Mouse (Mus musculus) midbrain, embryonic 10.5 days (tissue): ENCODE measurements around the gene Ntrk2. TPM values are rescaled to one million over a fixed set of nuclear protein-coding genes. Genes with fewer than 3 reads are reported as not detected.

Experiments
- DNase-seq: peaks from one replicate; pipeline ENCODE4 v3.0.0-alpha.2; 2017; ENCODE audit warnings: low spot score
- H3K27ac ChIP-seq: fragments of 300-500 bp; sonication (generic); replicated peaks from 2 replicates; pipeline ENCODE4 v1.5.1; 2016; ENCODE audit warnings: mild to moderate bottlenecking
- H3K27me3 ChIP-seq: fragments of 300-500 bp; sonication (generic); 2 replicates; pipeline ENCODE4 v1.6.1; 2016; ENCODE audit warnings: low read depth, mild to moderate bottlenecking; ENCODE audit not compliant: poor library complexity, severe bottlenecking
- H3K36me3 ChIP-seq: fragments of 300-500 bp; sonication (generic); 2 replicates; pipeline ENCODE4 v1.6.1; 2016; ENCODE audit warnings: mild to moderate bottlenecking, moderate library complexity
- H3K4me1 ChIP-seq: fragments of 300-500 bp; sonication (generic); 2 replicates; pipeline ENCODE4 v1.6.1; 2016
- H3K4me3 ChIP-seq: fragments of 300-500 bp; sonication (generic); 2 replicates; pipeline ENCODE4 v1.5.1; 2016; ENCODE audit warnings: mild to moderate bottlenecking, moderate library complexity
- H3K9me3 ChIP-seq: fragments of 300-500 bp; sonication (generic); replicated peaks from 2 replicates; pipeline ENCODE4 v1.6.1; 2016; ENCODE audit warnings: mild to moderate bottlenecking
- WGBS: fragments of 180-500 bp; shearing (Covaris S2); methylation state at CpG from one replicate; pipeline ENCODE4 v1.1.7; 2016; 5-methylcytosine and 5-hydroxymethylcytosine counted together
- polyA plus RNA-seq: library from polyadenylated mRNA; unstranded; fragments of >200 nt; fragmentation: Nextera tagmentation; extraction: Ambion mirVana; gene quantifications from 2 replicates; pipeline ENCODE4 v1.2.1, GENCODE M21; 2016

Gene Ntrk2
- polyA plus RNA-seq, 1 experiment from 2014 or later, result 14.8 TPM

DNA sequence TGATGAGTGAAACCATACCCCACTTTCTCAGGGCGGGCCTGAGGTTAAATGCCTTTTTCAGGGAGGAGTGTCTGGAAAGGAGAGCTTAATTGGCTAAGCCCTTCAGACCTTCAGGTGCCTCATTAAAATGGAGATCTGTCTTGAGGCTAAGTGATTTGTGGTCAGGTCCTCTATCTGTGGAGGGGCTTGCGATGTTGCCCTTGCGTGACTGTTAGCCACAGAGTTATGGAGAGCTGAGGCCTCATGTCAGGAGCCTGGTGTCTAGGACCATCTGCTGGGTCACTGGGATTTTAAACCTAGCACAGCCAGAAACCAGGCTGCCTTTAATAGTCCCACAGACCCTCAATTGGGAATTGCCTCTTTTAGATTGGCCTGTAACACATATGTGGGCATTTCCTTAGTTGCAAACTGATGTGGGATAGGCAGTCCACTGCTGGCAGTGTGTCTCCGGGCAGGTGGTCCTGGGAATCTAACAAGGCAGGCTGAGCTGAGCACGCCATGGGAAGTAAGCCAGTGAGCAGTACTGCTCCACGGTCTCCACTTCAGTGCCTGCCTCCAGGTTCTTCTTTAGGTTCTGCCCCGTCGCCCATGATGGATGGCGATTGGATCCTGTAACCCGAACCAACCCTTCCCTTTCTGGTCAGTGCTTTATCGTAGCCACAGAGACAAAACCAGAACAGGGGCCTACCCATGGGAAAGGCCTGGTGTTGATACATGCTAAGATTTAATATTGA is 152.0 kb downstream of the Ntrk2 start:
- H3K4me3 ChIP-seq, result no peak overlapping the region
- H3K4me1 ChIP-seq, result peaks cover 22% of the 10 kb centered on the region
- no peaks in the 10 kb centered on the region for H3K27me3 ChIP-seq
- H3K9me3 ChIP-seq, result no peaks in the 10 kb centered on the region
- H3K27ac ChIP-seq, result no peak overlapping the region
- 78% methylated on average over 11 of the region's 11 CpGs for WGBS
- DNase-seq, result no peak
- no peaks in the 10 kb centered on the region for H3K36me3 ChIP-seq

DNA sequence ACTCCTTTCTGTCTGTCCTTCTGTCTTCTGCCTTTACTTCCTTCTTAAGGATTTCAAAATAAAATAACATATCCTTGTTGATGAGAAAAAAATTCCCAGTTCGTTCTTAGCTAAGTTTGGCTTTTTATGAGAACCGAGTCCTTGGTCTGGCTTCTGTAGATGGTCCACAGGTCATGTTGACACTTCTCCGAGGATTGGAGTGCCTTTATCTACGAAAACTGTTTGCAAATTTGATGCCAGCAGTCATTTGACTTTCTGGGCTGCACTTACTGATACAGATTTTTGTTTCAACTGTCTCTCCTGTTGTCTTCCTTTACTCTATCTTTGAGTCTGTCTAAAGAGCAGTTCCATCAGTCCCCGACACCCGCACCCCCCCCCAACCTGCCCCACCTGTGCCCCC is 154.0 kb downstream of the Ntrk2 start:
- Histone ChIP-seq H3K36me3 (no peaks in the 10 kb centered on the region), H3K4me3 (no peak overlapping the region), H3K9me3 (no peaks in the 10 kb centered on the region), H3K27ac (no peak overlapping the region), H3K4me1 (peaks cover 21% of the 10 kb centered on the region), H3K27me3 (no peaks in the 10 kb centered on the region)
- WGBS, result 89% methylated on average over 6 of the region's 6 CpGs
- no peak for DNase-seq

DNA sequence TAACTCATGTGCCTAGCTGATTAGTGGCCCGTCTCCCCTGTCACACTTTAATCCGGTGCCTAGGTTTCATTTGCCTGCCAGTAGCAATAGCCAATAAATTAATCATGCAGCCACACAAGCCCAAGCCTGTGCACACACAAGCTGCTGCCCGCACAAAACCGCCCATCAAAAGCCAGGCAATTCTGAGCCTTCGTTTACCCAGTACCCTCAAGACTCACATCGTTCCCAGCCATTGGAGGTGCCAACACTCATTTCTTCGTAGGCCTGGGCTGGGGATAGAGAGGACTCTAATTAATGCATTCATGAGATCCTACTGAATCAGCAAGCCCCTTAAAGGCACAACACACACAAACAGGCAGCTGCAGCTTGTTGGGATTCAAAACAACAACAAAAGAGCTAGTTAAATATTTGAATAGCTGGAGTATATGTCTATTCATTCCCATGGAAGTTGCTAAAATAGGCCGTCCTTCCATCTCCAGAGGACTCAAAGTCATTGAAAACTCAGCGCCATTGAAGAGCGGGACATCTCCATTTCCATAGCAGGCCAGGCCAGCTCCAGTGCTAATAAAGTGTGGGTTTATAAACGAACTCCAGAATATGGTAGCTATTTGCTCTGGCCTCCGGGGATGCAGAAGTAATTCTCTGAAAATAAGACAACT is 158.5 kb downstream of the Ntrk2 start:
- Histone ChIP-seq H3K4me3 (no peak overlapping the region), H3K36me3 (no peaks in the 10 kb centered on the region), H3K27me3 (no peaks in the 10 kb centered on the region), H3K9me3 (no peaks in the 10 kb centered on the region), H3K4me1 (peaks cover 15% of the 10 kb centered on the region), H3K27ac (no peak overlapping the region)
- WGBS, result 70% methylated on average over 12 of the region's 12 CpGs
- DNase-seq, result no peak

DNA sequence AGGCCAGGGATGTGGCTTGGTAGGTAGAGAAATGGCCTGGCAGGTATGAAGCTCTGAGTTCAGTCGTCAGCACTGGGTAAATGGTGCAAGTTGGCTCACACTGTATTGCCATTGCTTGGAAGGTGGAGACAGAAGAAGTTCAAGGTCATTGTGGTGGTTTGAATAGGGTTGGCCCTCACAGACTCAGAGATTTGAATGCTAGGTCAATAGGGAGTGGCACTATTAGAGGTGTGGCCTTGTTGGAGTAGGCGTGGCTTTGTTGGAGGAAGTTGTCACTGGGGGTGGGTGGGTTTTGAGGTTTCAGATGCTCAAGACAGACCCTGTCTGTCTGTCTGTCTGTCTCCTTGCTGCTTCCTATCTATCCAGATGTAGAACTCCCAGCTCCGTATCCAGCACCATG is 159.5 kb downstream of the Ntrk2 start:
- Histone ChIP-seq H3K27me3 (no peaks in the 10 kb centered on the region), H3K36me3 (no peaks in the 10 kb centered on the region), H3K4me3 (no peak overlapping the region), H3K4me1 (peaks cover 15% of the 10 kb centered on the region), H3K27ac (no peak overlapping the region), H3K9me3 (no peaks in the 10 kb centered on the region)
- 95% methylated on average over 3 of the region's 3 CpGs for WGBS
- no peak for DNase-seq

DNA sequence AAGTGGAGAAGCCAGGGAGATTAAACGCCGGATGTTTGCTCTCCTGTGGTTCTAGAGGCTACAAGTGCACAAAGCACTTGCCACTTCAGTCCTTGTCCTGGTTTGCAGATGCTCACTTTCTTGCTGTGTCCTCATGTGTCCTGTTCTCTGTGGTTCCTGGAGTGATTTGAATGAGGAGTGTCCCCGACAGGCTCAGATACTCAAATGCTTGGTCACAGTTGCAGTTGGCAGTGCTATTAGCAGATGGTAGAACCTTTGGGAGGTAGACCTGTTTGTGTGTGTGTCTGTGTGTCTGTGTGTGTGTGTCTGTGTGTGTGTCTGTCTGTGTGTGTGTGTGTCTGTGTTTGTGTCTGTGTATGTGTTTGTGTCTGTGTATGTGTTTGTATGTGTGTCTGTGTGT is 160.1 kb downstream of the Ntrk2 start:
- Histone ChIP-seq H3K9me3 (no peaks in the 10 kb centered on the region), H3K4me3 (no peak overlapping the region), H3K4me1 (peaks cover 19% of the 10 kb centered on the region), H3K27ac (no peak overlapping the region), H3K27me3 (no peaks in the 10 kb centered on the region), H3K36me3 (no peaks in the 10 kb centered on the region)
- no peak for DNase-seq
- WGBS, result 84% methylated on average over 3 of the region's 3 CpGs

DNA sequence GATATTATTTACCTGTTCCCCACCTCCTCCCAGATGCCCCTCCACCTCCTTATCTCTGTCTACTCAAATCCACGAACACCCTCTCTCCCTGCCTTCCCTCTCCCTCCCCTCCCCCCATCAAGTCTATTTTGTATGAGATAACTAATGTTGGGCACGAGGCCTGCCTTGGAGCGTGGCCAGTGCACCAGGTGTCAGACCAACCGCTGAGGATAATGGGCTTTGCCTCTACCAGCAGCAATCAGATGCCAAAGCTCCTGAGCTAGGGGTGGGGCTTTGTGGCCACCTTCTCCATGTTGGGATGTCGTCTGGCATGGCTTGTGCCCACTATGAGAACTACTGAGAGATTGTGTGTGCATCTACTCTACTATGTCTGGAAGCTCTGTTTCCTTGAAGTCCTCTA is 161.8 kb downstream of the Ntrk2 start:
- WGBS, result 84% methylated on average over 5 of the region's 5 CpGs
- H3K4me3 ChIP-seq, result no peak overlapping the region
- H3K9me3 ChIP-seq, result no peaks in the 10 kb centered on the region
- no peak for DNase-seq
- H3K27ac ChIP-seq, result no peak overlapping the region
- peaks cover 24% of the 10 kb centered on the region for H3K4me1 ChIP-seq
- H3K27me3 ChIP-seq, result no peaks in the 10 kb centered on the region
- H3K36me3 ChIP-seq, result no peaks in the 10 kb centered on the region

DNA sequence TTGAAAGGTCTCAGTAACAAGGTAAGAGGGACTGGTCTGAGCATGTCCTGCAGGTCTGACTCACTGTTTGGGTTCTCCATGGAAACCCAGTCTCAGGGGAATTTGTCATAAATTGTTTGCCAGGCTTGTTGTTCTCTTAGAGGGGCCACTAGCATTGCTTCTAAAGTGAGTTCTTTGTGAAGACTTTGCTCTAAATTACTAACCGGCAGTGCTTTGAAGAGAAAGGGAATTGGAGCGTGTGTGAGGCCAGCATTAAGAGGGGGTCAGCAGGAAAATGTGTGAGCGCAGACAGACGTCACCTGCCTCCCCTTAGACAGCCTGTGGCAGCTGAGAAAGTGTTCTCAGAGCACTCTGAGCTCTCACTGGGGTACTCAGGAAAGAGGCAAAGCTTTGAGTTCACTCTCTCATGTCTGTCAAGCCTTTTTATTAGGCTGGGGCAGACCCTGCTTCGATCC is 165.1 kb downstream of the Ntrk2 start:
- Histone ChIP-seq H3K9me3 (no peaks in the 10 kb centered on the region), H3K4me3 (no peak overlapping the region), H3K27me3 (no peaks in the 10 kb centered on the region), H3K36me3 (no peaks in the 10 kb centered on the region), H3K27ac (peak overlapping the region; percentile 30; the same call in 1 of the 2 replicates), H3K4me1 (peaks cover 9% of the 10 kb centered on the region)
- no peak for DNase-seq
- 27% methylated on average over 5 of the region's 5 CpGs for WGBS

DNA sequence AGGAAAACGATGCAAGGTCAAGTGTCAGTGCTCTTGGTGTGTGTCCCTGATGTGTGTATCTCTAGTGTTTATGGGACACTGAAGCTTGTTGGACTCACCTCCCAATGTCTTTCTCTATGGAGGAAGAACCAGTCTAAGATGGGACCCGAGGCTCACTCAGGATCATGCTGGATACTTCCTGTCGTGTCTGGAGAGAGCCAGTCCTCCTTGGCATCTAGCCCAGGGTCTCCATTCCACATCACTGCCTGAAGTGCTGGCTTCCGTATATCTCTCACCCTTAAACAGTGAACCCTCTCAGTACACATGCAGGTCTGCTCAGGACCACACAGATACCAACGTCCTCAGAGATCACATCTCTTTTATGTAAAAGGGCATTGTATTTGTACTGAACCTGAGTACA is 166.1 kb downstream of the Ntrk2 start:
- DNase-seq, result no peak
- H3K4me1 ChIP-seq, result peaks cover 9% of the 10 kb centered on the region
- no peak overlapping the region for H3K27ac ChIP-seq
- 76% methylated on average over 5 of the region's 5 CpGs for WGBS
- no peak overlapping the region for H3K4me3 ChIP-seq
- H3K27me3 ChIP-seq, result no peaks in the 10 kb centered on the region
- no peaks in the 10 kb centered on the region for H3K9me3 ChIP-seq
- no peaks in the 10 kb centered on the region for H3K36me3 ChIP-seq

DNA sequence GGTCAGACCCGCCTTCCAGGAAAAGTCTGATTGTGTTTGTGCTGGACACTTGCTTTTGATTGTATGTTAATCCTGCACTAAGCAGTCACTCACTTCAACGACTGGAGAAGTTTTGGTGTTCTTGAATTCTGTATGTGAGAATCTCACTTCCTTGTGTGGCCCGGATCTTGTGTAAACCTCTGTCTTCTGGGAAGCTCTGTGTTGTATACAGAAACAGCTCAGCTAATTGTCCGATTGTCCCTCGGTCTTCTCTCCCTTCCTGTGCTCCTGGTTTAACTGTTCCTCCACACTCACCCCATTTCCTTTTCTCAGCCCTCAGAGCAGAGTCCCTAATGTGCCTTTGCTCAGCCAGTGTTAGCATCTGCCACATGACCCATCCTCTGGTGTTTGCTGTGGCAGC is 190.1 kb downstream of the Ntrk2 start:
- Histone ChIP-seq H3K27me3 (no peaks in the 10 kb centered on the region), H3K4me1 (peaks cover 12% of the 10 kb centered on the region), H3K4me3 (no peak overlapping the region), H3K27ac (0 out of 2 replicates have a peak overlapping the region, but pooled peaks have one; percentile 13), H3K36me3 (no peaks in the 10 kb centered on the region), H3K9me3 (no peaks in the 10 kb centered on the region)
- no peak for DNase-seq
- WGBS, result 86% methylated on average over 5 of the region's 5 CpGs

DNA sequence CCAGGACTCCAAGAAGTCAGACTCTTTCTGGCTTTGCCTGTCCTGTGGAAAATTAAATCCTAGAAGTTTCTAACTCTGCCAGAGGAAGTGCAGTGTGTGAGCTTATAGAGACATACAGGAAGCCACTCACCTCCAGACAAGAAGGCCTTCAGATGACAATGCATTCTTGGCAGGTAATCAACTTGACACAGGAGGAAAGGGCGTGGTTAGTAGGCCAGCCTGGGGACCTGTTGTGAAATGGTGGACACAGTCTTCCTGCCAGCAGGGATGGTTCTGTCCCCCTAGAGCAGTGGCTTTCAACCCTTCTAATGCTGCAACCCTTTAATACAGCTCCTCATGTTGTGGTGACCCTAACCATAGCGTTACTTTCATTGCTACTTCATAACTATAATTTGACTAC is 191.4 kb downstream of the Ntrk2 start:
- Histone ChIP-seq H3K4me1 (peaks cover 12% of the 10 kb centered on the region), H3K36me3 (no peaks in the 10 kb centered on the region), H3K4me3 (no peak overlapping the region), H3K27me3 (no peaks in the 10 kb centered on the region), H3K27ac (no peak overlapping the region), H3K9me3 (no peaks in the 10 kb centered on the region)
- no peak for DNase-seq
- 94% methylated on average over 2 of the region's 2 CpGs for WGBS

DNA sequence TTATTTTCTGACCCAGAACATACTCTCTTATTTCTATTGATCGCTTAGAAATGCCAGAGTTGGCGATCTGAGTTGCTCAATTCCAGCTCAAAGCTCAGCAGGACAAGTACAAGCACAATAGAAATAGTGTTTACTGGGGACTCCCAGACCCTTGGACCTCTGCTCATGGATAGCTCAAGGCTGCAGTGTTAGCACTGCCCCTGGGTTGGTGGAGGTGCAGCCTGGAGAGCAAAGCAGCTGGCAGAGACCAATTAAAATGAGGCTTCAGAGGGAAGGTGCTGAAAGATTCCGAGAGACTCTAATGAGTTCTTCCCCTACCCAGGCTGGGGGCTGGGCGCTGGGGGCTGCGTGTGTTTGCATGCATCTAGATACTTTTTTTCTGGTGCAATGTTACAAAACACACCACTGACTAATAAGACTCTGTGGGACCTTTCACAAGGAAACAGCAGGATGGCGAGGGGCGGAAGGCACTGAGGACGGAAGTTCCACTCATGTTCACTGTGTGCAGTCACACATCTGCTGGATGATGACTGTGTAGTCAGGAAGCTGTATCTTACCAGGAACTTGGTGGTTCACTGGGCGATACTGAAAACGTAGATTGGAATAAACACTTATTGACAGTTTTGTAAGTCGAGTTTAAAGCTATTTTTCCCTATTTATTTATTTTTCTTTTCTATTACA is 193.1 kb downstream of the Ntrk2 start:
- Histone ChIP-seq H3K4me1 (peaks cover 20% of the 10 kb centered on the region), H3K9me3 (no peaks in the 10 kb centered on the region), H3K27ac (0 out of 2 replicates have a peak overlapping the region, but pooled peaks have one; percentile 18), H3K36me3 (no peaks in the 10 kb centered on the region), H3K4me3 (no peak overlapping the region), H3K27me3 (no peaks in the 10 kb centered on the region)
- no peak for DNase-seq
- 72% methylated on average over 11 of the region's 11 CpGs for WGBS

DNA sequence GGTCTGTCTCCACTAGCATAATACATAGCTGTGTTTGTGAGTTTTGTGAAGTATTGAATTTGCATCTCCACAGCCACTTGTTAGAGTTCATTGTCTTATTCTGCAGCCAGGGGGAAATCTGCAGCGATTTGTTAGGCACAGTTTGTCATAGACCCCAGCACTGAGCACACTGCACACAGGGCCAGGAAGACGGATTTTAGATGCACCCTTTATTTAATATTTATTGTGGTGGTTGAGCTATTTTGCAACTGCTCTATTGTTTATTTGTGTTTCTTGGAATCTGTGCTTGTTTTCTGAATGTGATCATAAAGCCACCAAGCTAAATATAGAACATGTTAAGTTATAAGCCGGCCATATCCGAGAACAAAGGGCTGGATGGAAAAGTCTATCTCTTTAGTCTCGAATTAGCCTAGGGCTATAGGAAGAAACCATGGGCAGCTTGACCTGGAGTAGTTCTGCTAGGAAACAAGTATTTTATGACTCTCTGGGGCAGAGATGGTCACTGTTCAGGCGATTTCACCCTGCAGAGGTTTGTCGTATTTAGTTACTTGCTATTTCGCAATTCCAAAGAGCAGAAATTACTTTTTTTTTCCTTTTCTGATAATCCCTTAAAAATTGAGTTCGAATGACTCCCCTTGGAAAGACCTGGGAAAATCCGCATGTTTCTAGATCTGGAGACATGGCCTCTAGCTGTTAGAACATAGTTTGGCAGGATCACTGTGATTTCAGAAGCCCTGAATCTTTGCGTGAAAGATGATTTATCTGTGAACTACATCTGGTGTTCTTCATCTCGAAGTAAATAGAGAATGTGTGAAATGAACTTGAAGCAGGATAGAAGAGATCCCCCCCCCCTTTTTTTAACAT is 196.8 kb downstream of the Ntrk2 start:
- DNase-seq, result no peak
- peaks cover 11% of the 10 kb centered on the region; the same call in 1 of the 2 replicates for H3K27me3 ChIP-seq
- no peaks in the 10 kb centered on the region for H3K36me3 ChIP-seq
- H3K27ac ChIP-seq, result no peak overlapping the region
- no peak overlapping the region for H3K4me3 ChIP-seq
- WGBS, result 86% methylated on average over 12 of the region's 12 CpGs
- H3K4me1 ChIP-seq, result peaks cover 33% of the 10 kb centered on the region
- no peaks in the 10 kb centered on the region for H3K9me3 ChIP-seq
